Mouse (Mus musculus): ENCODE results near the gene Ttn. TPM values are rescaled to one million over a fixed set of nuclear protein-coding genes. Genes with fewer than 3 reads are reported as not detected.
A peak's percentile ranks its signal among the peaks of the same experiment; 100 is the strongest.

Ttn gene
- total RNA-seq, 1 experiment from 2014 or later = under 0.01 TPM

DNA sequence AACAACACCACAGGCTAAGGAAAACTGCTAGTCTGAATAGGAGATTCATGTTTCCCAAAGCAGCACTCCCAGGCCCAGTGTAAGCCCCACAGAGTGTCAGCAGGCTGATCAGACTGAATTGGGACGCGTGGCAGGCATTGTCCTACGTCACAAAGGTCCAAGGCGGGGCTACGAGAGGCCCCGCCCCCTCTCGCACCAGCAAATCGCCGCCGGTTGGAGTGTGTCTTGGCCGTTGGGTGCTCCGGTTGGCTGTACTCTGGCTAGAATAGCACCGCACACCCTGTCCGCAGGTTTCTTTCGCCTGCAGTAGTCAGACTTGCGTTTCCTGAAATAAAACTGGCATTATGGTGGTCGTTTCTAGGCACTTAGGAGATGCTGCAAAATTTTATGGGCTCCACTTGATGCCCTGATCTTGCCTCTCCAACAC is 309.4 kb downstream of the Ttn start, which contains the start of gene Fkbp7:
TSS of gene Fkbp7 (minus strand) at position 151 of the 427 bp plus-strand sequence.
- peak; percentile 86 for ATAC-seq (replicated peaks; ENCODE audit: low read depth, poor library complexity, severe bottlenecking)

DNA sequence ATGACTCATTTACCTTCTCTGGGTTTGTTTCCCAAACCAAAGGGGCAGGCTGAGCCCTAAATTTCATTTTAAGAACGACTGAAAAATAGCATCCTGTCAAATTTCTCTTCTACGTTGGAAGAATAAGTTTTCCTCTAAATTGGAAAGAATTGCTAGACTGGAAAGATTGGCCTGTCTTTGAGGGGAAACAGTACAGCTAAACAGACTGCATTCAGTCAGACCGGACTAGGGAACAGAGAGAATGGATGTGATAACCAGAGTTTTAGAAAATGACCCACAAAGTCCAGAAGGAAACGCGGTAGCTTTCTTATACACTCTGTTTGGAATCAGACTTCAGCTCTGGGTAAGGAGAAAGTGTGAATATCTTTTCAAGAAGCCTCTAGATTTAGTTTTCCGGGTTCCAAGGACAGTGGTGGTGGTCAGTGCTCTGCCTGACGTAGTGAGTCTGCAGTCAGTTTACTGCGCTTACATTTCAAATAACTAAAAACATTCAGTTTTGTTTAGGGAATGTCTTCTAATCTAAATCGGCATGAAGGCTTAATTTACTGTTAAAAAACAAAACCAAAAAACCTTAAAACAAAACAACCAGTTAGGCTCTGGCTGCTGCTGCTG is 310.1 kb downstream of the Ttn start:
- no peak for ATAC-seq (replicated peaks; ENCODE audit: low read depth, poor library complexity, severe bottlenecking)

DNA sequence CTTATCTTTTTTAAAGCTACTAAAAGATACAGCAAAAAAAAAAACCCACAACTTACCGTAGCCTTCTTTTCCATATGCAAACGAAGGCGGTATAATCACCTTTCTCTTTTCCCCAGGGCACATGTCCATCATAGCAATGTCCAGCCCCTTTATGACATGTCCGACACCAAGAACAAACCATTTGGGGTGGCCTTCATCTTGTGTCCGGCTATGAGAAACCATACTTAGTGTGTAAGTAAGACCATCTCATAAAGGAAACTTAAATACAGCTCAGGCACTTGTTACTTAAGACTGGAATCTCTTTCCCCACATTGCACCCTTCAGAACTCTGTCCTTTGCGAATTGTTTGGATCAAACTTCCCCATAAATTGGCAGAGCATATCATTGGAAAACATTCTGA is 310.7 kb downstream of the Ttn start:
- ATAC-seq (replicated peaks; ENCODE audit: low read depth, poor library complexity, severe bottlenecking) = no peak

DNA sequence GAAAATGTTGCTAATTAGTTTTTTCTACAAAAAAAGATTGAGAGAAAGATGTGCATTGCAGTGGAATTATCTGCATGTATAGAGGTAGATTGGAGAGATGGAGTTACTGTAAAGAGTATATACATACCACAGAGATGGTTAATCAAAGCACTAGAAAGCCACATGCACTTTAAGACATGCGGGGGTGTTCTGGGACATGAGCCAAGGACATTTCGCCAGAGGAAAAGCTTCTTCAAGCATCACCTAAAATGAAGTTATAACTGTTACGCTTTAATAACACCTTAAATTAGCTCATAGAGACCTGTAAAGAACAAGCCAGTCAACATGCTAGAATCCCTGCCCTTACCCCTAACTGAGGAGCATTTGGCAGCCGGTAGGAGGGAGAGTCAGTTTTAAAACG is 315.1 kb downstream of the Ttn start:
- no peak for ATAC-seq (replicated peaks; ENCODE audit: low read depth, poor library complexity, severe bottlenecking)

DNA sequence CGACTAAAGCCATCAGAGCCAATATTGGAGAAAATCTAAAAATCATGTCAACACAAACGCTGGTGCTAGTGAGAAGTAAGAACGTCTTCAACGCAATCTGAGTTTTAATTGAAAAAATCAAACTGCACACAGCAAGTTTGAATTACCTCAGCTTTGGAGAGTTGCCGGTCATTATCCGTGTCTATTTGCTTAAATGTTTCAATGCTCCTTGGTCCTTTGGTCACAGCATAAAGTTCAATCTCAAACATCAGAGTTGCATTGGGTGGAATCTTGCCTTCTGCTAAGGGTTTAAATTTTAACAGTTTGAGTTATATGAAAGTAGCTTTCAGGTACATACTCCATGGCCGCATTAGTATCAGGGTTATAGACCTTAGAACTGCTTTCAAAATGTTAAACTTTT is 316.8 kb downstream of the Ttn start:
- ATAC-seq (replicated peaks; ENCODE audit: low read depth, poor library complexity, severe bottlenecking) = no peak

DNA sequence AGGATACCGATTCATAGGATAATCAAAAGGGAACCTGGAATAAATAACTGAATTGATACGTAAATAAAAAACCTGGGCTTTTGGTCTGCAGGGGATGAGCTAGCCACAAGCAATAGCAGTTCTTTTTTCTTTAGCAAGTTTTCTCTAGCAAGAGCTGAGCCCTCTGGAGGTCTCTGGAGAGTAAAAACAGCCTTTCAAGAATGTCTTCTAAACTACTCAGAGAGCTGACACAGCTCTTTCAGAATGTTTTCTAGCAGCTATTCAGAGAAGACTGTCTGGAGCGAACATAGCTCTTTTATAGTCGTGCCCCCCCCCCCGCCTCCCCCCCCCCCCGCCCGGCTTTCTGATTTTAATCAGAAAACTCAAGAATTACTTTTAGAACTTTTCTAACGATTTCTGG is 322.9 kb downstream of the Ttn start:
- ATAC-seq (replicated peaks; ENCODE audit: low read depth, poor library complexity, severe bottlenecking) = no peak

DNA sequence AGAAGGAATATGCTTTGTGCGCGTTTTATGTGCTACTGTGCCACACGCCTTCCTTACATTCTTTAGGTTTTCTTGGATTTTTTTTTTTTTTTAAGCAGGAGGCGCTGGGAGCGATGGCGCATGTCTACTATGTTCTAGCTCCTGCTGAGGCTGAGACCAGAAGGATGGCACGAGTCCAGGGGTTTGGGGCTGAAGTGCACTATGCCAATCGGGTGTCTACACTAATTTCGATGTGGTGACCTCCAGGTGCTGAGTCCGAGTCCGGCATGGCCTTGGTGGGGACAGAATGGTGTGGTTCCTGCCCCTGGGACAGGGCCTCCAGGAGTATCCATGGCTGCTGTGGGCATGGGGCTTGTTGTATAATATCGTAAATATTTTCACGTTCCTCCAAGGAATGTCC is 323.8 kb downstream of the Ttn start:
- ATAC-seq (replicated peaks; ENCODE audit: low read depth, poor library complexity, severe bottlenecking) = no peak

DNA sequence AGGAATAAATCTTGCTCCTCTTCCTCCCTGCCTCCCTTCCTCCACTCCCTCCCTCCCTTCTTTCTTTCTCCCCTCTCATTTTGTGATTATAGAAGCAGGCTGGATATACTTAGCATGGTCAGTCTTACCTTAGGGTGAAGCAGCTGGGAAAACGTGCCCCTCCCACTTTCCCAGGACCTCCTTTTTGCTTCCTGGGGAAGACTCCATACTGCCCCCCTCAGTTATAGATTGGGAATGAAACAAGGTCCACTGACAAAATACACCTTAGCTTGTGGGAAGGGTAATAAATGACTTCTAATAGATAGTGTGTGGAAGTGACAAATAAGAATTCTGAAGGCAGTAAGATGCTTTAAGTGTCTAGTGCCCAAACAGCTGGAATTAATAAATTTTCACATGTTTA is 326.4 kb downstream of the Ttn start:
- ATAC-seq (replicated peaks; ENCODE audit: low read depth, poor library complexity, severe bottlenecking) = peak; percentile 67

DNA sequence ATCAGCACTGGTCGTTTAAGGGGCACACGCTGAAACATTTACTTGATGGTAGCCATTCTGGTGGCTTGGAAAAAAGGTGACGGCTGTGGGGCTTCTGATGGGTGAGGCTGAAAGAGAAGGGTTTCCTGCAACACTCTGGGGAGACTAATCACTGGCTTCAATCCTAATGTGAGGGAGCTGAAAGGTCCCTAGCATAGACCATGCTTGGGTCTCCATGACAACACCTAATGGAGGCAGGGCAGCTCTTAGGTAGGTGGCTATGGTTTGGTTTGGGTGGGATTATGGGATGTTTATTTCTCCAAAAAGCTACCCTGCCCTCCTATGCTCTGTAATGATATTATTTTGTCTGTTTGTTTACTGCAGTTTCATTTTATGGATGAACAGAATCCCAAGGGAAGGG is 326.9 kb downstream of the Ttn start:
- no peak for ATAC-seq (replicated peaks; ENCODE audit: low read depth, poor library complexity, severe bottlenecking)

DNA sequence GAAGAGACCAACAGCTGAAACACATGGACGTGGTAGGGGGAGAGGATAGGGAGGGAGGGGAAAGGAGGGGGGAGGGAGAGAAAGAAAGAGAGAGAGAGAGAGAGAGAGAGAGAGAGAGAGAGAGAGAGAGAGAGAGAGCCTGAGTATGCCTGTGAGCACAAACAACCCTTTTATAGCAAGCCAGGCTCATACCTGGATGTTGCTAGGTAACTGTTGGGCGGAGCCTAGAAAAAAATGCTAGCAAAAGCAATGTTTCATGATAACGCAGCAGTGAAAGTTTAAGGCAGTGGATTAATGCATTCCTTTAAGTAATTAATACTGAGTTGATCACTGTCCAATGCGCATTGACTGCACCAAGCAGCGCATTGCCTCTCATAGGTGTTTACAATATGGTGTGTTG is 327.7 kb downstream of the Ttn start:
- ATAC-seq (replicated peaks; ENCODE audit: low read depth, poor library complexity, severe bottlenecking) = no peak

Other genes starting within 250 kb of the Ttn start
- 3.3 and 3.5 TPM in 2 replicates for gene Ccdc141, start 188.1 kb upstream of the Ttn start, total RNA-seq (2017)

Data from common myeloid progenitor, adult 5-6 weeks (primary cell).